14 mouse cellular contexts compared by ENCODE assay signal in the genomic region with DNA sequence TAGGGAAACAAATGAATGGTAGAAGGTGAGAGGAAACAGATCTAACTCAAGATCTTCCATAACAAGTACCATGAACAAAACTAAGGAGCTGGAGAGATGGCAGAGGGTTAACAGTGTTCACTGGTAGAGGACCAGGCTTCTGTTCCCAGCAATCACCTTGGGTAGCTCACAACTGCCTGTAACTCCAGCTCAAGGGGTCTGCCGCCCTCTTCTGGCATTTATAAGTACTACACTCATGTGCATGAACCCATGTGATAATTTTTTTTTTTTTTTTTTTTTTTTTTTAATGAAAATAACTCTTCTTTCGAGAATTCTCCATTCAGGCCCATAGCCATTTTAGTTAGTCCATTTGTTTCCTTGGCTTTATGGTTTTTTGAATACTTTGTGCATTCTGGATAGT.
DNase-seq lines count a peak whose midpoint lies in the region; ATAC-seq and TF ChIP-seq lines count a peak whose summit lies in the region.
"Had no signal": no experiment of that assay in that cellular context is flagged by ENCODE, and none has a peak within 500 bp of the region (broad histone marks: within the 10 kb centered on the region; RNA-seq: fewer than 3 reads in every experiment).

No protein-coding gene starts in this region.

- WGBS in liver, embryonic 14.5 days (ENCODE audit: insufficient replicate concordance) = 18% methylated on average over 2 of the region's 2 CpGs
- 51% methylated on average over 2 of the region's 2 CpGs for WGBS in hindbrain, embryonic 12.5 days

- peak; percentile 62 for TF ChIP-seq CTCF in liver, embryonic 14.5 days (IDR thresholded peaks at IDR 0.05; ENCODE audit: low read depth)

- no peak for TF ChIP-seq EP300 in liver, embryonic 14.5 days (IDR thresholded peaks at IDR 0.05; ENCODE audit: low read depth)

- in situ Hi-C loops in ES-E14 (cut with MboI; ENCODE audit: low sequenced_read_pairs in 2 of 2, unreplicated experiment in 2 of 2) = no loop called here

- H3K4me2 ChIP-seq in liver, embryonic 14.5 days (ENCODE audit: low read depth) = no peak overlapping the region
- H3K4me2 ChIP-seq in hindbrain, embryonic 12.5 days (replicated peaks) = no peak overlapping the region
- H3K4me2 ChIP-seq: heart, embryonic 15.5 days; kidney, embryonic 15.5 days had no signal

- H3K36me3 ChIP-seq in liver, embryonic 14.5 days (replicated peaks; ENCODE audit: control insufficient read depth, insufficient read depth, low read depth) = no peaks in the 10 kb centered on the region
- H3K36me3 ChIP-seq in ES-E14 (ENCODE audit: control insufficient read depth, insufficient read depth, low read length, poor library complexity, severe bottlenecking) = no peaks in the 10 kb centered on the region
- H3K36me3 ChIP-seq in hindbrain, embryonic 12.5 days = no peaks in the 10 kb centered on the region
- H3K36me3 ChIP-seq: heart, embryonic 15.5 days; kidney, embryonic 15.5 days had no signal

- no peak for ATAC-seq in liver, embryonic 14.5 days (ENCODE audit: insufficient read depth)
- peak; percentile 42; the same call in 1 of the 2 replicates for ATAC-seq in megakaryocyte progenitor cell, adult 5-6 weeks (replicated peaks; ENCODE audit: poor library complexity)
- no peak for ATAC-seq in hindbrain, embryonic 12.5 days (ENCODE audit: low FRiP score)

- no peaks in the 10 kb centered on the region for H3K4me1 ChIP-seq in liver, embryonic 14.5 days (replicated peaks; ENCODE audit: control insufficient read depth in 2 of 2, insufficient read depth in 2 of 2, low read length in 1 of 2)
- no peaks in the 10 kb centered on the region for H3K4me1 ChIP-seq in ES-E14 (ENCODE audit: control insufficient read depth in 2 of 2, insufficient read depth in 2 of 2, low read length in 2 of 2, poor library complexity in 1 of 2)
- no peaks in the 10 kb centered on the region for H3K4me1 ChIP-seq in hindbrain, embryonic 12.5 days
- H3K4me1 ChIP-seq: heart, embryonic 15.5 days; kidney, embryonic 15.5 days had no signal

- no peaks in the 10 kb centered on the region for H3K27me3 ChIP-seq in liver, embryonic 14.5 days (ENCODE audit: control insufficient read depth, insufficient read depth, low read length)
- no peaks in the 10 kb centered on the region for H3K27me3 ChIP-seq in hindbrain, embryonic 12.5 days
- H3K27me3 ChIP-seq: heart, embryonic 15.5 days; kidney, embryonic 15.5 days had no signal

- no peak overlapping the region for H3K27ac ChIP-seq in liver, embryonic 14.5 days
- H3K27ac ChIP-seq in ES-E14 (ENCODE audit: insufficient read depth, low read depth, low read length, poor library complexity, severe bottlenecking) = no peak overlapping the region
- no peak overlapping the region for H3K27ac ChIP-seq in hindbrain, embryonic 12.5 days
- H3K27ac ChIP-seq: heart, embryonic 15.5 days; kidney, embryonic 15.5 days; macrophage had no signal

- no peak overlapping the region for H3K4me3 ChIP-seq in liver, embryonic 14.5 days (ENCODE audit: insufficient read depth in 1 of 2, low read depth in 2 of 2, low read length in 2 of 2)
- no peak overlapping the region for H3K4me3 ChIP-seq in ES-E14 (ENCODE audit: insufficient read depth in 1 of 2, low read depth in 1 of 2, low read length in 2 of 2, poor library complexity in 1 of 2, severe bottlenecking in 1 of 2)
- no peak overlapping the region for H3K4me3 ChIP-seq in hindbrain, embryonic 12.5 days
- H3K4me3 ChIP-seq: heart, embryonic 15.5 days; kidney, embryonic 15.5 days had no signal

- no peaks in the 10 kb centered on the region for H3K9me3 ChIP-seq in liver, embryonic 14.5 days (ENCODE audit: control insufficient read depth, low read length)
- H3K9me3 ChIP-seq in ES-E14 (ENCODE audit: control insufficient read depth, insufficient read depth, low read depth, low read length) = no peaks in the 10 kb centered on the region
- H3K9me3 ChIP-seq in hindbrain, embryonic 12.5 days (replicated peaks) = no peaks in the 10 kb centered on the region
- H3K9me3 ChIP-seq: heart, embryonic 15.5 days had no signal

- DNase-seq in adrenal gland, postnatal 10 days = peak; percentile 7
- no peak for DNase-seq in adrenal gland, postnatal 25 days
- DNase-seq in liver, embryonic 14.5 days (ENCODE audit: low read depth in 3 of 3, low spot score in 3 of 3) = no peak
- DNase-seq in liver (no peak), ES-E14 (ENCODE audit: low read depth, low spot score) (peak; percentile 40)
- DNase-seq in right cerebral cortex, postnatal 25 days = no peak
- DNase-seq: adrenal gland, postnatal 14 days; embryo, embryonic 11 days; right cerebral cortex, postnatal 4 days had no signal

- no peak overlapping the region for H3K9ac ChIP-seq in liver, embryonic 14.5 days (replicated peaks)
- H3K9ac ChIP-seq in ES-E14 (ENCODE audit: insufficient read depth, low read depth, low read length, poor library complexity, severe bottlenecking) = no peak overlapping the region
- H3K9ac ChIP-seq in hindbrain, embryonic 12.5 days = no peak overlapping the region
- H3K9ac ChIP-seq: heart, embryonic 15.5 days; kidney, embryonic 15.5 days had no signal

TF ChIP-seq in ES-E14, 5 proteins besides CTCF, POLR2A, EP300 and RAD21:
- peak; percentile 96 for TF ChIP-seq ZNF384 (IDR thresholded peaks at IDR 0.05; ENCODE audit: low read depth, low read length)
- no peak for TF ChIP-seq CHD2 (IDR thresholded peaks at IDR 0.05; ENCODE audit: low read depth, low read length)
- TF ChIP-seq MAFK (IDR thresholded peaks at IDR 0.05; ENCODE audit: insufficient read depth, low read depth, low read length) = no peak
- peak; percentile 85 for TF ChIP-seq ZC3H11A (IDR thresholded peaks at IDR 0.05; ENCODE audit: borderline replicate concordance, low read depth, low read length)
- no peak for TF ChIP-seq HCFC1 (IDR thresholded peaks at IDR 0.05; ENCODE audit: borderline replicate concordance, insufficient read depth, low read length)
TF ChIP-seq in ES-E14: peak in this region for 2.

Comparison
In these comparisons a context has a peak if more than half of its experiments do, and no peak if none do; other contexts are left out.
1. DNase-seq: peak in adrenal gland, postnatal 10 days (single experiment) and ES-E14 (single experiment); none in adrenal gland, postnatal 25 days (single experiment), liver, embryonic 14.5 days (0 of 3), liver (single experiment) and right cerebral cortex, postnatal 25 days (single experiment).